Mouse (Mus musculus) embryonic facial prominence, embryonic 13.5 days (tissue): Measurements from ENCODE around the gene Rab2b. TPM values are rescaled to one million over a fixed set of nuclear protein-coding genes. Genes with fewer than 3 reads are reported as not detected.

ENCODE experiments used
- ATAC-seq: fragments of 200-750 bp; cut with Nextera tagmentation; 2 replicates; pipeline ENCODE4 v1.8.0; 2017; ENCODE audit warnings: low read depth; ENCODE audit not compliant: insufficient number of reproducible peaks, insufficient read depth, low FRiP score, low TSS enrichment
- H3K27ac ChIP-seq: fragments of 300-500 bp; sonication (generic); 2 replicates; pipeline ENCODE4 v1.5.1; 2015; ENCODE audit warnings: moderate library complexity, mild to moderate bottlenecking, inconsistent platforms
- H3K27me3 ChIP-seq: fragments of 300-500 bp; sonication (generic); 2 replicates; pipeline ENCODE4 v1.6.1; 2015; ENCODE audit warnings: mild to moderate bottlenecking, inconsistent platforms
- H3K36me3 ChIP-seq: fragments of 300-500 bp; sonication (generic); 2 replicates; pipeline ENCODE4 v1.6.1; 2015; ENCODE audit warnings: mild to moderate bottlenecking, inconsistent platforms
- H3K4me1 ChIP-seq: fragments of 300-500 bp; sonication (generic); 2 replicates; pipeline ENCODE4 v1.6.1; 2015; ENCODE audit warnings: inconsistent platforms
- H3K4me2 ChIP-seq: fragments of 300-500 bp; sonication (generic); 2 replicates; pipeline ENCODE4 v1.6.1; 2015; ENCODE audit warnings: moderate library complexity, mild to moderate bottlenecking, inconsistent platforms
- H3K4me3 ChIP-seq: fragments of 300-500 bp; sonication (generic); 2 replicates; pipeline ENCODE4 v1.5.1; 2015; ENCODE audit warnings: mild to moderate bottlenecking, inconsistent platforms
- H3K9ac ChIP-seq: fragments of 300-500 bp; sonication (generic); 2 replicates; pipeline ENCODE4 v1.6.1; 2015; ENCODE audit warnings: mild to moderate bottlenecking, inconsistent platforms
- H3K9me3 ChIP-seq: fragments of 300-500 bp; sonication (generic); 2 replicates; pipeline ENCODE4 v1.6.1; 2016; ENCODE audit warnings: inconsistent platforms
- WGBS: fragments of 180-500 bp; shearing (Covaris S2); methylation state at CpG from one replicate; pipeline ENCODE4 v1.1.7; 2015; ENCODE audit warnings: mixed read lengths; 5-methylcytosine and 5-hydroxymethylcytosine counted together
- polyA plus RNA-seq: library from polyadenylated mRNA; unstranded; fragments of >200 nt; fragmentation: Nextera tagmentation; extraction: Ambion mirVana; gene quantifications from 2 replicates; pipeline ENCODE4 v1.2.1, GENCODE M21; 2015

Rab2b gene
- 24.0 and 27.9 TPM in 2 replicates for polyA plus RNA-seq

DNA sequence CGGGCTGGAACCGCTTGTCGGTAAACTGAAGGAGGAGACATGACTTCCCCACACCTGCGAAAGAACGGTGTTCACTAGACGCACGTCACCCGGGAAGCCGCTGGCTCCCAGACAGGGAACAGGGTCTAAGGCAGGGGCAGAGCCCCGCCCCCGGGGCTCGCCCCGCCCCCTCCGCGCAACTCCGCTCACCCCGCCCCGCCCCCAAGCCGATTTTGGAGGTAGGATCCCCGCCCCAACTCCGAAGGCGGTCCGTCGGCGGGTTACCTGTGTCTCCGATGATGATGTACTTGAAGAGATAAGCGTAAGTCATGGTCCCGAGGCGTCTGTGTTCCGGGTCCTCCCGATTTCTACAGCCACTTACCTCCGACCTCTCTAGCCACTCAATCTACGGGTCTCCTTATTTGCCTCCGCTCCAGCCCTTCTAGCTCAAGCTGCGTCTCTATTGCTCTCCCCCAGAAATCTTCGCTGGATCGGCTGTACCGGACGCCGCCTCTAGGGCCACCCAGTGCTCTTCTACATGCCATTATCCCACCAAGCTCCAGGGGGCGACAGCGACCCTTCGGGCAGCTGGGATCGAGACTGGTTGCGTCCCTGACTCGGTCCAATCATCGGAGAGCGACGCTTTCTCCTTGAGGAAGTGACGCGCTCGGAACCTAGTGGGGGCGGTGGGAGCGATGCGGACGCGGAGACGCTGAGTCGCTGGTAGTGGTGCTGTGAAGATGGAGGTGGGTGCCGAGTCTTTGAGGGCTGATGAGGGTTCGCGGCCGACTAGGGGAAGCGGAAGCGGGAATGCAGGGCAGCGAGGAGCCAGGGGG is at the start of gene Rab2b, which contains the start of gene Tox4:
Gene Rab2b, minus strand, starts transcription at position 614 of the 815 bp plus-strand sequence.
Gene Tox4, plus strand, starts transcription at position 215 of the 815 bp plus-strand sequence.
- under 1% methylated on average over 66 of the region's 66 CpGs for WGBS

DNA sequence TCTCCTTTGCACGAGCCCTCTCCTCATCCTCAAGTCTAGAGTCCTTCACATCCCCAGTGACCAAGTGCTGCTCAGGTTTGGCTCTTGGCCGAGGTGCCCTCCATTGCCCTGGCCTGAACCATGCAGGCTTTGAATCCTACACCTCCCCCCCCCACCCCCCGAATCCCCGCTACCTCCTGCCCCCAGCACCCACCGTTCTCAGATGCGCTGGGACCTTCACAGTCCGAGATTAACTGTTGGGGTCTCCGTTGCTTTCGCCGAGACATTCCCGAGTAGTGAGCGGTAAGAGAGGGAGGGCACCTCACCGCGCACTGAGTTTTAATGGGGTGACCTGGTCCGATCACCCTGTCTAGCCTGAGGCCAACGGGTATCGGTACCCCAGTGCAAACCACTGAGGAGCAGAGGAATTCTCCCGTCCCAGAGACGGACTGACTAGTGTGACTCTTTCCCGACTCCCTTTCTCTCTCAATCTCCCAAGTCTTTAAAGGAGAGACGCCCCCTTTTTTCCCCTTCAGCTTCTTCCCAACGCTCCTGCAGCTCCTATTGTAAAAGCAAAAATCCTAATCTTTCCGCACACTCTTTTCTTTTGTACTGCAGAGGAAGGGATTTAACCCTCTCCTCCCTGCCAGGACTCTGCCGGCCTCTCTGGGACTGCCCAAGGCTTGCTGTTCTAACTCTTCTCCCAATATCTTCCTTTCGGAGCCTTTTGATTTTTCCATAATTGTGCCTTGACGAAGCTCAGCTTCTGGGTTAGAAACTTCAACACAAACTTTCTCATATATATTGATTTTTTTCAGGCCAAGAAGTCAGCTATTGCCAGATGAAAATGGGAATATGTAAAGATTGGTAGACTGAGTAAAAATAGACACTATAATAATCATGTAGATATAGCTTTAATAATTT is 48.8 kb upstream of the Rab2b start, which contains the start of gene Sall2:
Gene Sall2, minus strand, starts transcription at position 853 of the 903 bp plus-strand sequence.
- ATAC-seq: peak; percentile 64; the same call in 1 of the 2 replicates
- H3K9ac ChIP-seq: peak within 1 kb of the TSS; percentile 65
- peak within 1 kb of the TSS; percentile 72 for H3K4me2 ChIP-seq
- peak within 1 kb of the TSS; percentile 47 for H3K4me3 ChIP-seq
- peaks cover 55% of the 10 kb centered on the region for H3K27me3 ChIP-seq
- H3K36me3 ChIP-seq: no peaks in the 10 kb centered on the region
- no peaks in the 10 kb centered on the region for H3K9me3 ChIP-seq
- no peaks in the 10 kb centered on the region for H3K4me1 ChIP-seq
- no peak within 1 kb of the TSS for H3K27ac ChIP-seq
- WGBS: 2% methylated on average over 26 of the region's 26 CpGs

More for the DNA sequence above, at the start of gene Rab2b, which contains the start of gene Tox4:
- Histone ChIP-seq H3K4me2 (peak within 1 kb of the TSS; percentile 69), H3K27me3 (no peaks in the 10 kb centered on the region), H3K9me3 (no peaks in the 10 kb centered on the region), H3K27ac (peak within 1 kb of the TSS; percentile 81), H3K4me1 (peaks cover 13% of the 10 kb centered on the region), H3K9ac (peak within 1 kb of the TSS; percentile 92), H3K36me3 (peaks cover 23% of the 10 kb centered on the region), H3K4me3 (peak within 1 kb of the TSS; percentile 88)
- peak; percentile 97 for ATAC-seq

DNA sequence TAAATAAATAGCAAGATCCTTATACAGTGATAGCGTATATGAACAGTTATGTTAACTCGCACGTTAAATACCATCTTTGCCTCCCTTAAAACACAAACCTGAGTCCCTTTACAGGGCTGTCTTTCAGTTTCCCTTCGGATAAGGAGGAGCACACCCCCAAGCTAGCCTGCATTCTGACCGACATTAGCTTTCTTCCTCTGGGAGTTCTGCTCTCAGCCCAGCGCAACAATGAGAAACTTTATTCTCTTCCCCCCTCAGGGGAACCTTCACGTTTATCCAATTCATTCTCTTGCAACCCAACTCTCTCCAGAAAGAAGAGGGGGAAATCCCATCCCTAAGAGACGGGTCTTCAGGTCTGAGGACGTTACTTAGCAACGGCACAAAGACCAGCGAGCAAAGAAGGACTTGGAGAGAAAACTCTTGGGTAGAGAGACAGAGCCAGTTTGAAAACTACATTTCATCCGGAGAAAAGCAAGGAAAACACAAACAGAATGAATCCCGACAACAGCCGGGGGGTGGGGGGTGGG is 48.1 kb upstream of the Rab2b start:
- no peak for ATAC-seq

DNA sequence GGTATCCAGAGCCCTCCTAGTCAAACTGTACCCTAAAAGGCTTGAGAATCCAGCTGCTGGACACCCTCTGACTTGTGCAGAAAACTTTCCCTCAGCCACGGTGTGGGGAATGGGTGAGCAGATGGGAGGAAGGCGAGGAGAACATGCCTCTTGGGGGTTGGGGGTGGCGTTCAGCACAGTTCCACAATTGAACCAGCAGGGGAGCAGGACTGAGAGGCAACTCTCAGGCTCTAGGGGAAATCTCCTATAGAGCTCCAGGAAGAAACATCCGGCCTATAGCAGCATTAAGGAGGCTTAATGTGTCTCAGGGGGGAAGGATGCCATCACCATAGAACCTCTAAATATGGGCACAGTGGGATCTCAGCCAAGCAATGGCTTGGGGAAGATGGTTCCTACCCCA is 46.5 kb upstream of the Rab2b start:
- peaks cover 41% of the 10 kb centered on the region for H3K27me3 ChIP-seq
- WGBS: 12% methylated on average over 4 of the region's 4 CpGs

More for the DNA sequence above, 48.1 kb upstream of the Rab2b start:
- H3K9me3 ChIP-seq: no peaks in the 10 kb centered on the region
- peak overlapping the region; percentile 47 for H3K4me3 ChIP-seq
- no peak overlapping the region for H3K27ac ChIP-seq
- under 1% methylated on average over 14 of the region's 14 CpGs for WGBS
- peaks cover 55% of the 10 kb centered on the region for H3K27me3 ChIP-seq
- H3K4me2 ChIP-seq: peak overlapping the region; percentile 72
- no peaks in the 10 kb centered on the region for H3K4me1 ChIP-seq
- H3K36me3 ChIP-seq: no peaks in the 10 kb centered on the region
- H3K9ac ChIP-seq: peak overlapping the region; percentile 65

DNA sequence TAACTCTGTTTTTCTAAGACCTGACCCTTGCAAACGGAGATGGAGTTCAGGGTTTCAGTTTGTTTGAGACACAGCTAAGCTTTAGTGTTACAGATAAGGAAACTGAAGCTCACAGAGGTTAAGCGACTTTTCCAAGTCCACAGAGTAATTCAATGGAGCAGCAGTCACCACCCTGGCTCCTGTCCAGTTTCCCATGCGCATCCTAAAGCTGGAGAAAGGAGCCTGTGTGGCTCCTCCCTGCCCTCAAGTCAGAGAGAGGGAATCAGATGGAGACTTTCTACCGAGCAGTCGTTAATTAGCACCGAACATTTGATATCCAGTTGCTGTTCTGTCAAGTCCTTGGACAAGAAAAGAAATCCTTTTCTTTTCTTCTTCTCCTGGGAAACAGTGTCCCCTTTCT is 40.0 kb upstream of the Rab2b start:
- no peak for ATAC-seq
- no peak overlapping the region for H3K4me2 ChIP-seq
- peaks cover 16% of the 10 kb centered on the region for H3K4me1 ChIP-seq
- peaks cover 5% of the 10 kb centered on the region for H3K36me3 ChIP-seq
- no peaks in the 10 kb centered on the region for H3K27me3 ChIP-seq
- no peak overlapping the region for H3K27ac ChIP-seq
- no peak overlapping the region for H3K4me3 ChIP-seq
- H3K9ac ChIP-seq: no peak overlapping the region
- H3K9me3 ChIP-seq: no peaks in the 10 kb centered on the region
- 41% methylated on average over 6 of the region's 6 CpGs for WGBS

More for the DNA sequence above, 46.5 kb upstream of the Rab2b start:
- Histone ChIP-seq H3K4me3 (no peak overlapping the region), H3K4me2 (no peak overlapping the region), H3K36me3 (no peaks in the 10 kb centered on the region), H3K9me3 (no peaks in the 10 kb centered on the region), H3K4me1 (no peaks in the 10 kb centered on the region), H3K9ac (no peak overlapping the region), H3K27ac (no peak overlapping the region)
- ATAC-seq: no peak

DNA sequence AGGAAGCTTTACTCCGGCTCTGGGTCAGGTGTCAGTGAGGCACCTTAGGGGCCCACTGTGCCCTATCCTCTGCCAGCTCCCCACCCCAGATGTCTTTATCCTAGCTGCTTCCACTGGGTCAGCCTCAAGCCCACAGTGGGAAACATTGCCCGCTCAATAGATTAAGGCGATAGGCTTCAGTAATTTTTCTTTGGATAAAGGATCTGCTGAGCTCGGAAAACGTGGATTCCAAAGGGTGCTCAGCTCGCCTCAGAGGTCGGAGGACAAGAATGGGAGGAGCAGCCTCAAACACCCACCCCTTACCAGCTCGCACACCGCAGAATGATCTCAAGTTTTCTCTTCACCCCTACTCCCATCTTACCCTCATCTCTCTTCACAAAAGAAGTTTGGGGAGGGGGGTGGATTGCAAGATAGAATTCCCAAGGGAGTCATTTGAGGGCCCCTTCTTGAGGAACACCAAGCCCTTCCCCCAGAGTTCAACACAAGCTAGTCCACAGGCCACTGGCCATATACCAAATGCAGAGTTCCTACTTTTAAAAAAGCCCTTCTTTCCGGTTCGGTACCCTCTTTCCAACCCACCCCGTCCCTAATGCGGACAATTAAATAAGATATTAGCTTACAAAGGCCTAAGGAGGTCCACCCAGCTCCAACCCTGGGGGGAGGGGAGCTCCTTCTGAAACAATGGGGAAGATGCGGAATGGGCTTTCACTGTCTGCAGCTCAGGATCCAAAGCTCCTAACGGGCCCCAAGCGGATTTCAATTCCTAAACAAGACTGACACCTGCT is 37.3 kb upstream of the Rab2b start:
- Histone ChIP-seq H3K4me2 (peak overlapping the region; percentile 87), H3K27ac (peak overlapping the region; percentile 92), H3K4me3 (peak overlapping the region; percentile 82), H3K9ac (peak overlapping the region; percentile 94), H3K36me3 (peaks cover 32% of the 10 kb centered on the region), H3K27me3 (no peaks in the 10 kb centered on the region), H3K4me1 (peaks cover 35% of the 10 kb centered on the region), H3K9me3 (no peaks in the 10 kb centered on the region)
- no peak; the same call in 1 of the 2 replicates for ATAC-seq
- 4% methylated on average over 16 of the region's 16 CpGs for WGBS

DNA sequence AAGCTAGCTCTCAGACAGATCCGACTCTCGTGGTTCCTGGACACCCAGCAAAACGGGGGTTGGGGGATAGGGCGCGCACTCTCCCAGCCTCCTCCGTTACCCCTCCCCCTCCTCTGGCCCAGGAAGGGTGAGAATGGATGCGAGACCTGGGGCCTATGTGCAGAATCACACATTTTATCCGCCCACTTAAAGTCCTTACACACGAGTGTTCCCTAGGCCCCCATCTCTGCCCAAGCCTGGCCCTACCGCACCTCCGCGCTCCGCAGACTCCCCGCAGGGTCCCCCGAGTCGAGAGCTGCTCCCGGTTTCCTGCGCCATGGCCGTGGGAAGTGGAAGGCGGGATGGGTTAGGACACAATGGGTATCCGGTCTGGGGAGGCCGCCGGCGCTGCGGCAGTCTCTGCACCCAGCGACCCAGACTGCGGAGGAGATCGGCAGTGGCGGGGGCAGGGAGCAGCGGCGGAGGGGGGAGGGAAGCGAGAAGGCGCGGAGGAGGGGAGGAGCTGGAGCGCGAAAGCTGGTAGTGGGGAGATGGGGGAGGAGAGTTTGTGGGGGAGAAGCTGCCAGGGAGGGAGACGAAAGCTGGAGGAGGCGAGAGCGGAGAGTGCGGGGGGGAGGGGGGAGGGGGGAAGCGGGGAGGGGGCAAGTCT is 36.6 kb upstream of the Rab2b start:
- Histone ChIP-seq H3K27me3 (no peaks in the 10 kb centered on the region), H3K36me3 (peaks cover 39% of the 10 kb centered on the region), H3K9ac (peak overlapping the region; percentile 94), H3K4me2 (peak overlapping the region; percentile 87), H3K9me3 (no peaks in the 10 kb centered on the region), H3K4me3 (peak overlapping the region; percentile 82), H3K27ac (peak overlapping the region; percentile 92), H3K4me1 (peaks cover 41% of the 10 kb centered on the region)
- peak; percentile 81 for ATAC-seq
- under 1% methylated on average over 33 of the region's 41 CpGs for WGBS

DNA sequence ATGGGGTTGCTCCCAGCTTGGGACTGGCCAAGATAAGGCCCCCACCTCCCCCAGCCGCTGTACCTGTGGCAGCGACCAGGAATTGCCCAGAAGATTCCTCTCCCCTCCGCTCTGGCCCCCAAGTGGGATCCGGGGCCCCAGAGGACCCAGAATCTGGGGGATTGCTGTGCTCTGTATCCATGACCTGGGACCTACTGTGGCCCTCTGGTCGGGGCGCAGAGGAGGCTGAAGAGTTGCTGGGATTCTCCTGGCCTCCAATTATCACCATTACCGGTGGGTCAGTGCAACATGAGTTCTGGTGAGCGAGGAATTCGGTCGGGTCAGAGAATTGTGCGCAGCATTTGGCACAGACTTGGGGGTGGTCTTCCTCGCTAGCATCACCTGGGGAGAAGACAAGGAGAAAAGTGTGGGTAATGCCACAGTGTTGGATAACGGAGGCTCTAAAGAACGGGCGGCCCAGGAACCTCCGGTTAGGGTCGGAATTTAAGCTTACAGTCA is 36.0 kb upstream of the Rab2b start:
- peak overlapping the region; percentile 82 for H3K4me3 ChIP-seq
- H3K9me3 ChIP-seq: no peaks in the 10 kb centered on the region
- peak overlapping the region; percentile 92 for H3K27ac ChIP-seq
- H3K4me1 ChIP-seq: peaks cover 41% of the 10 kb centered on the region
- WGBS: 5% methylated on average over 17 of the region's 17 CpGs
- peak overlapping the region; percentile 94 for H3K9ac ChIP-seq
- H3K27me3 ChIP-seq: no peaks in the 10 kb centered on the region
- peak overlapping the region; percentile 87 for H3K4me2 ChIP-seq
- peaks cover 45% of the 10 kb centered on the region for H3K36me3 ChIP-seq
- ATAC-seq: no peak

DNA sequence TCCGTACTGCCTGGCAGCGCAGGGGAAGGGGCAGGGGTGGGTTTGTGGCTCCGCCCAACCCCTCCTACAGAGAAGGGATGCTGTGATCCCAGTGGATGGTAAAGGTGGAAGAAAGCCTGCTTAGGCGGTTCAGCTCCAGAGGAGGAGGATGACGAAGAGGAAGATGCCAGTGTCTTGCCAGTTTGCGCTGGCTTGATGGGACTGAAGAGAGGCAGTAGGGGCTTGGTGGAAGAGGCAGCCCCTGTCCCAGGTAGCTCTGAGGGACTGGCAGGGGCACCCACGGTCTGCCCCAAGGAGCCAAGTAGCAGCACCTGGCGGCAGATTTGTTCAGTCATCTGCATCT is 35.4 kb upstream of the Rab2b start:
- whole genome bisulfite sequencing: 45% methylated on average over 8 of the region's 8 CpGs
- ATAC-seq: no peak
- Histone ChIP-seq H3K4me3 (peak overlapping the region; percentile 82), H3K4me1 (peaks cover 41% of the 10 kb centered on the region), H3K9me3 (no peaks in the 10 kb centered on the region), H3K4me2 (peak overlapping the region; percentile 87), H3K27me3 (no peaks in the 10 kb centered on the region), H3K36me3 (peaks cover 50% of the 10 kb centered on the region), H3K9ac (peak overlapping the region; percentile 94), H3K27ac (0 out of 2 replicates have a peak overlapping the region, but pooled peaks have one; percentile 92)
